Mouse (Mus musculus): ENCODE measurements around the gene Cyp2d26. TPM values are rescaled to one million over a fixed set of nuclear protein-coding genes. Genes with fewer than 3 reads are reported as not detected.

Gene Cyp2d26
- polyA plus RNA-seq, 1 experiment, result not detected

DNA sequence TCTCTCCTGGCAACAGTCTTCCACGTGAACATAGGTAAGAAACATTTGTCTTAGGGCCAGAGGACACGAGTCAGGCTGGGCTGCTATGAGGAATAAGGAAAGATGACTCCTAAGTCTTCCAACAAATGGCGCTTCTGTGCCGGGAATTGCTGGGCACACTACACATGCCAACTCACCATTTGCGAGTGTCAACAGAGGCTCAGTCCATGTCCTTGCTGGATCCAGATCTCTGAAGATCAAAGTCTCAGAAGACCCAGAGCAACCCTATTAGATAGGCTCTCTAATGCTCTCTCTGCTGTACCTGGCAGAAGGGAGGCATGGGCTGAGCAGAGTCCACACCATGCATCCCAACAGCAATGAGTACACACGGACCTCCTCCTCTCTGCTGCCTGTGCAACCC, 29.2 kb downstream of the Cyp2d26 start:
- TF ChIP-seq CTCF (IDR thresholded peaks at IDR 0.05; ENCODE audit: low read depth, low read length) (no peak), POLR2A (IDR thresholded peaks at IDR 0.05; ENCODE audit: borderline replicate concordance, low read depth, low read length) (no peak)
- no peak overlapping the region for H3K4me3 ChIP-seq (ENCODE audit: insufficient read depth, low read length)

DNA sequence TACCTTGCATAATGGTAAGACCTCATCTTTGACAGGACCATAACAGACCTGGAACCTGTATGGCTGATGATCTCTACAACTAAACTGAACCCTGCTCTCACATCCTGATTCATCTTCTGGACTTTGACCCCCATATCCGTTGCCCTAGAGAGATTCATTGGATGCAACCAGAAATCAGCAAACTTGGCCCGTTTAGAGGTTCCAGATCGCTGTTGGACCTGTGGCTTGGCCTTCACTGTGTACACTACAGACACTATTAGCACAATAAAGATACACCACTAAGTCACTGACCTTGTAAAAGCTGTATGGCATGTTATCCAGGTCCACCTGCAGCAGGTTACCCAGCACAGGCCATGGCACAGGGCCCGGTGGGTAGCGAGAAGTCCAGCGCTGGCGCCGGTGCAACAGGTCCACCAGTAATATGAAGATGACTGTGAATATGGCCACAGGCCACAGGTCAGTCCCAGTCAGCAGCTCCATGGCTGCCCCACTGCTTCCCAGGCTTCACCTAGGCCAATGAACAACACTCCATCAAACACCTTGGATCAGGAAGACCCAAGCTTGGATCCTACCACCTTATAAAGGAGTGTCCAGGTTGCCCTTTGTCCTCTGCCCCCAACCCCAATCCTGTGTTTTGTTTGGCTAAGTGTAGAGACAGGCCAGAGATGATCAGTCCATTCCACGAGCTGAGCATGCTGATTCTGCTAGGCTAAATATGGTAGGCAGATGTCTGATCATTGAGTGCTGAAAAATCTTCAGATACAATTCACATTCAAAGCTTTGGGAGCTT, 30.3 kb downstream of the Cyp2d26 start, which contains the start of gene Cyp2d40:
Gene Cyp2d40, minus strand, starts transcription at position 553 of the 790 bp plus-strand sequence.
- no peak within 1 kb of the TSS for H3K4me3 ChIP-seq (ENCODE audit: insufficient read depth, low read length)
- no peak within 1 kb of the TSS for H3K27ac ChIP-seq (ENCODE audit: insufficient read depth, low read depth, low read length)
- H3K4me1 ChIP-seq (ENCODE audit: control insufficient read depth, insufficient read depth, low read length), result no peaks in the 10 kb centered on the region
- TF ChIP-seq POLR2A (IDR thresholded peaks at IDR 0.05; ENCODE audit: borderline replicate concordance, low read depth, low read length), result no peak
- no peak for TF ChIP-seq CTCF (IDR thresholded peaks at IDR 0.05; ENCODE audit: low read depth, low read length)

More for the DNA sequence above, 29.2 kb downstream of the Cyp2d26 start:
- no peaks in the 10 kb centered on the region for H3K4me1 ChIP-seq (ENCODE audit: control insufficient read depth, insufficient read depth, low read length)
- H3K27ac ChIP-seq (ENCODE audit: insufficient read depth, low read depth, low read length), result no peak overlapping the region

GRCm38 (mm10) chr15:82748141-82748540, 46.0 kb downstream of the Cyp2d26 start:
- no peak overlapping the region for H3K4me3 ChIP-seq (ENCODE audit: insufficient read depth, low read length)
- no peaks in the 10 kb centered on the region for H3K4me1 ChIP-seq (ENCODE audit: control insufficient read depth, insufficient read depth, low read length)
- H3K27ac ChIP-seq (ENCODE audit: insufficient read depth, low read depth, low read length), result no peak overlapping the region
- TF ChIP-seq CTCF (IDR thresholded peaks at IDR 0.05; ENCODE audit: low read depth, low read length) (no peak), POLR2A (IDR thresholded peaks at IDR 0.05; ENCODE audit: borderline replicate concordance, low read depth, low read length) (no peak)

GRCm38 (mm10) chr15:82747516-82747915, 46.6 kb downstream of the Cyp2d26 start:
- Histone ChIP-seq H3K27ac (ENCODE audit: insufficient read depth, low read depth, low read length) (no peak overlapping the region), H3K4me1 (ENCODE audit: control insufficient read depth, insufficient read depth, low read length) (no peaks in the 10 kb centered on the region), H3K4me3 (ENCODE audit: insufficient read depth, low read length) (no peak overlapping the region)
- no peak for TF ChIP-seq POLR2A (IDR thresholded peaks at IDR 0.05; ENCODE audit: borderline replicate concordance, low read depth, low read length)

Other genes with a start within 250 kb of the Cyp2d26 start
- gene Cyp2d12, start 239.2 kb downstream of the Cyp2d26 start, polyA plus RNA-seq (2012; ENCODE audit: insufficient read depth, insufficient read length, missing spikeins), result not detected in 2 replicates
- not detected in 2 replicates for gene Cyp2d34, start 173.3 kb downstream of the Cyp2d26 start, polyA plus RNA-seq (2012; ENCODE audit: insufficient read depth, insufficient read length, missing spikeins)
- gene Cyp2d40, start 30.1 kb downstream of the Cyp2d26 start, polyA plus RNA-seq (2012; ENCODE audit: insufficient read depth, insufficient read length, missing spikeins), result not detected in 2 replicates
- gene Tcf20, start 193.6 kb upstream of the Cyp2d26 start, polyA plus RNA-seq (2012; ENCODE audit: insufficient read depth, insufficient read length, missing spikeins), result 20.1 and 21.4 TPM in 2 replicates
- gene Nfam1, start 239.0 kb upstream of the Cyp2d26 start, polyA plus RNA-seq (2012; ENCODE audit: insufficient read depth, insufficient read length, missing spikeins), result 242 and 254 TPM in 2 replicates

All from bone marrow macrophage, adult 2 months (primary cell).